Mouse (Mus musculus): ENCODE measurements around the gene Dapk3. TPM values are rescaled to one million over a fixed set of nuclear protein-coding genes. Genes with fewer than 3 reads are reported as not detected.

The Dapk3 gene
- polyA plus RNA-seq, 3 experiments from 2014 or later = 3.1 to 5.4 (median 3.6) TPM

Other genes with a start within 250 kb of the Dapk3 start
- gene Gng7, start 168.1 kb upstream of the Dapk3 start, polyA plus RNA-seq (2017; shearing (Covaris generic)) = not detected
- gene Diras1, start 157.3 kb upstream of the Dapk3 start, polyA plus RNA-seq (2017; shearing (Covaris generic)) = not detected
- gene Slc39a3, start 145.6 kb upstream of the Dapk3 start, polyA plus RNA-seq (2017; shearing (Covaris generic)) = 1 to 10 TPM; 2.4 to 5.0 (median 2.7) TPM
- gene Sgta, start 122.8 kb upstream of the Dapk3 start, polyA plus RNA-seq (2017; shearing (Covaris generic)) = 10 to 100 TPM; 66.4 to 86.5 (median 71.0) TPM
- gene Thop1, start 113.0 kb upstream of the Dapk3 start, polyA plus RNA-seq (2017; shearing (Covaris generic)) = 1 to 10 TPM; 1.9 to 2.7 (median 2.5) TPM
- not detected for gene Creb3l3, start 84.1 kb upstream of the Dapk3 start, polyA plus RNA-seq (2017; shearing (Covaris generic))
- 10 to 100 TPM; 22.1 to 27.1 (median 23.3) TPM for gene Map2k2, start 77.1 kb upstream of the Dapk3 start, polyA plus RNA-seq (2017; shearing (Covaris generic))
- gene Zbtb7a, start 47.8 kb upstream of the Dapk3 start, polyA plus RNA-seq (2017; shearing (Covaris generic)) = 10 to 100 TPM in 1 of 3 experiments, 1 to 10 TPM in 2; 8.5 to 10.8 (median 9.3) TPM
- 10 to 100 TPM; 15.4 to 21.5 (median 17.1) TPM for gene Pias4, start 15.1 kb upstream of the Dapk3 start, polyA plus RNA-seq (2017; shearing (Covaris generic))
- 1,000 to 10,000 TPM in 1 of 3 experiments, 100 to 1,000 TPM in 2; 925 to 1,158 (median 972) TPM for gene Eef2, start 6.4 kb upstream of the Dapk3 start, polyA plus RNA-seq (2017; shearing (Covaris generic))
- gene 4930442H23Rik, start 844 bp downstream of the Dapk3 start, polyA plus RNA-seq (2017; shearing (Covaris generic)) = not detected
- gene Nmrk2, start 19.0 kb downstream of the Dapk3 start, polyA plus RNA-seq (2017; shearing (Covaris generic)) = under 1 TPM in 2 of 3 experiments, not detected in 1; 0.17 to 0.28 TPM
- 10 to 100 TPM in 1 of 3 experiments, 1 to 10 TPM in 2; 4.8 to 12.6 (median 5.1) TPM for gene Atcay, start 47.8 kb downstream of the Dapk3 start, polyA plus RNA-seq (2017; shearing (Covaris generic))
- gene Zfr2, start 50.1 kb downstream of the Dapk3 start, polyA plus RNA-seq (2017; shearing (Covaris generic)) = 1 to 10 TPM in 1 of 3 experiments, under 1 TPM in 2; 0.20 to 1.0 (median 0.37) TPM
- gene Matk, start 69.9 kb downstream of the Dapk3 start, polyA plus RNA-seq (2017; shearing (Covaris generic)) = 10 to 100 TPM; 30.1 to 68.1 (median 64.4) TPM
- gene Mrpl54, start 83.9 kb downstream of the Dapk3 start, polyA plus RNA-seq (2017; shearing (Covaris generic)) = 100 to 1,000 TPM; 111 to 148 (median 127) TPM
- gene Apba3, start 84.0 kb downstream of the Dapk3 start, polyA plus RNA-seq (2017; shearing (Covaris generic)) = 10 to 100 TPM in 2 of 3 experiments, 1 to 10 TPM in 1; 9.9 to 12.4 (median 12.3) TPM
- gene Tjp3, start 108.6 kb downstream of the Dapk3 start, polyA plus RNA-seq (2017; shearing (Covaris generic)) = 1 to 10 TPM; 1.7 to 3.2 (median 1.9) TPM
- gene Pip5k1c, start 110.0 kb downstream of the Dapk3 start, polyA plus RNA-seq (2017; shearing (Covaris generic)) = 10 to 100 TPM; 10.7 to 15.9 (median 14.4) TPM
- 1 to 10 TPM; 2.9 to 6.5 (median 4.1) TPM for gene Cactin, start 138.1 kb downstream of the Dapk3 start, polyA plus RNA-seq (2017; shearing (Covaris generic))
- gene Tbxa2r, start 145.7 kb downstream of the Dapk3 start, polyA plus RNA-seq (2017; shearing (Covaris generic)) = 10 to 100 TPM in 2 of 3 experiments, 1 to 10 TPM in 1; 10.0 to 21.7 (median 17.0) TPM
- under 1 TPM in 1 of 3 experiments, not detected in 2; 0.12 TPM for gene Gipc3, start 160.3 kb downstream of the Dapk3 start, polyA plus RNA-seq (2017; shearing (Covaris generic))
- 10 to 100 TPM; 17.1 to 20.4 (median 17.8) TPM for gene Hmg20b, start 167.5 kb downstream of the Dapk3 start, polyA plus RNA-seq (2017; shearing (Covaris generic))
- gene Mfsd12, start 174.5 kb downstream of the Dapk3 start, polyA plus RNA-seq (2017; shearing (Covaris generic)) = 1 to 10 TPM; 1.6 to 2.1 (median 1.9) TPM
- 1 to 10 TPM in 1 of 3 experiments, under 1 TPM in 2; 0.26 to 1.7 (median 0.96) TPM for gene 4930404N11Rik, start 182.8 kb downstream of the Dapk3 start, polyA plus RNA-seq (2017; shearing (Covaris generic))
- 10 to 100 TPM; 10.7 to 27.1 (median 13.4) TPM for gene Fzr1, start 195.5 kb downstream of the Dapk3 start, polyA plus RNA-seq (2017; shearing (Covaris generic))
- gene Dohh, start 201.4 kb downstream of the Dapk3 start, polyA plus RNA-seq (2017; shearing (Covaris generic)) = 10 to 100 TPM in 2 of 3 experiments, 1 to 10 TPM in 1; 9.2 to 17.9 (median 10.9) TPM
- gene Gm48551, start 201.5 kb downstream of the Dapk3 start, polyA plus RNA-seq (2017; shearing (Covaris generic)) = 1 to 10 TPM in 2 of 3 experiments, under 1 TPM in 1; 0.60 to 1.9 (median 1.1) TPM
- gene Gm48552, start 206.0 kb downstream of the Dapk3 start, polyA plus RNA-seq (2017; shearing (Covaris generic)) = 1 to 10 TPM in 1 of 3 experiments, not detected in 2; 3.1 TPM
- 10 to 100 TPM in 1 of 3 experiments, 1 to 10 TPM in 2; 4.4 to 10.7 (median 9.8) TPM for gene Smim24, start 210.0 kb downstream of the Dapk3 start, polyA plus RNA-seq (2017; shearing (Covaris generic))